Mouse (Mus musculus) testis, adult 2 months (tissue): ENCODE results near the gene Vps25.

ENCODE experiments used
- CTCF ChIP-seq: fragments of 200-500 bp; IDR thresholded peaks from 2 replicates; pipeline ENCODE4 v1.5.1; 2012; ENCODE audit warnings: low read depth, mild to moderate bottlenecking, inconsistent platforms, low read length, moderate library complexity; ENCODE audit not compliant: control insufficient read depth, insufficient read depth, insufficient replicate concordance
- POLR2A ChIP-seq: fragments of 200-500 bp; IDR thresholded peaks from 2 replicates; pipeline ENCODE4 v1.6.1; 2012; ENCODE audit warnings: low read depth, mild to moderate bottlenecking, inconsistent platforms, low read length, moderate library complexity; ENCODE audit not compliant: control insufficient read depth

- TF ChIP-seq CTCF, result no peak
- TF ChIP-seq POLR2A, result no peak
Measured at GRCm38 (mm10) chr11:101265906-101266305, 12.4 kb downstream of the Vps25 start.
